Mouse (Mus musculus) forebrain, embryonic 14.5 days (tissue): ENCODE measurements around the gene Cyp1a1. TPM values are rescaled to one million over a fixed set of nuclear protein-coding genes. Genes with fewer than 3 reads are reported as not detected.

Experiments used
- ATAC-seq: fragments of 200-750 bp; cut with Nextera tagmentation; 2 replicates; pipeline ENCODE4 v1.8.0; 2017; ENCODE audit warnings: mild to moderate bottlenecking, moderate library complexity
- DNase-seq: peaks from one replicate; pipeline ENCODE4 v3.0.0-alpha.2; 2015; ENCODE audit warnings: low spot score
- H3K27ac ChIP-seq: fragments of 300-500 bp; sonication (generic); 2 replicates; pipeline ENCODE4 v1.5.1; 2014; ENCODE audit warnings: low read depth, mild to moderate bottlenecking, control low read depth, low read length, moderate library complexity
- H3K27me3 ChIP-seq: fragments of 300-500 bp; sonication (generic); replicated peaks from 2 replicates; pipeline ENCODE4 v1.6.1; 2014; ENCODE audit warnings: low read length, control low read depth, mixed read lengths; ENCODE audit not compliant: control insufficient read depth, insufficient read depth
- H3K36me3 ChIP-seq: fragments of 300-500 bp; sonication (generic); 2 replicates; pipeline ENCODE4 v1.6.1; 2014; ENCODE audit warnings: low read length, control low read depth; ENCODE audit not compliant: control insufficient read depth, insufficient read depth
- H3K4me1 ChIP-seq: fragments of 300-500 bp; sonication (generic); 2 replicates; pipeline ENCODE4 v1.6.1; 2014; ENCODE audit warnings: antibody characterized with exemption, low read length, control low read depth; ENCODE audit not compliant: control insufficient read depth, insufficient read depth
- H3K4me2 ChIP-seq: fragments of 300-500 bp; sonication (generic); 2 replicates; pipeline ENCODE4 v1.6.1; 2014; ENCODE audit warnings: mild to moderate bottlenecking, control low read depth, low read length
- H3K4me3 ChIP-seq: fragments of 300-500 bp; sonication (generic); 2 replicates; pipeline ENCODE4 v1.5.1; 2014; ENCODE audit warnings: low read depth, low read length, control low read depth
- H3K9ac ChIP-seq: fragments of 300-500 bp; sonication (generic); 2 replicates; pipeline ENCODE4 v1.6.1; 2014; ENCODE audit warnings: mild to moderate bottlenecking, low read length, control low read depth, moderate library complexity
- H3K9me3 ChIP-seq: fragments of 300-500 bp; sonication (generic); replicated peaks from 2 replicates; pipeline ENCODE4 v1.6.1; 2016; ENCODE audit warnings: low read length, control low read depth, mixed read lengths; ENCODE audit not compliant: control insufficient read depth
- WGBS: fragments of 180-500 bp; shearing (Covaris S2); extraction: QIAGEN DNeasy Blood & Tissue Kit; methylation state at CpG from one replicate; pipeline ENCODE4 v1.1.7; 2014; 5-methylcytosine and 5-hydroxymethylcytosine counted together
- polyA plus RNA-seq: library from polyadenylated mRNA; unstranded; fragments of >200 nt; fragmentation: Nextera tagmentation; extraction: Ambion mirVana; gene quantifications from 2 replicates; pipeline ENCODE4 v1.2.1, GENCODE M21; 2014

Cyp1a1 gene
- polyA plus RNA-seq, 1 experiment from 2014 or later, result not detected

DNA sequence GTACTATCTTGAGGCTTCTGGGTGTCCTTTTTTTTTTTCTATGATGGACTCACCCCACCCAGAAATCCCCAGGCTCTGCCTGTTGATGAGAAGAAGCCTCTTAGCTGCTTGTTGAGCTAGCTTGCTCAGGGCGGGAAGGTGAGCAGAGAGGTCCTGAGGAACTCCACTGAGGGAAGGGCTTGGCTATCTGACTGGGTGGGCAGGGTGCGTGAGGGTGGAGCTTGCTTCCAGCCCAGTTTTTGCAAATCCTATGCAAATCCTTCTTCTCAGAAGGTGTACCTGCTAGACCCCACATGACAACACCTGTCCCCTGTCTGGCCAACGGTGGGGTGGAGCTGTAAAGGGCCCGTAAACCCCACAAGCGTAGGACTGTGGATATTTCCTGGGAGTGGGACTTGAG, 34.4 kb upstream of the Cyp1a1 start, which contains the start of gene Csk:
Gene Csk (minus strand): TSS at position 349 of the 400 bp plus-strand sequence.
- no peak for DNase-seq
- H3K4me1 ChIP-seq, result peaks cover 4% of the 10 kb centered on the region; the same call in 1 of the 2 replicates
- 46% methylated on average over 5 of the region's 5 CpGs for WGBS
- H3K27me3 ChIP-seq, result no peaks in the 10 kb centered on the region
- no peaks in the 10 kb centered on the region for H3K9me3 ChIP-seq
- H3K4me2 ChIP-seq, result no peak within 1 kb of the TSS
- H3K4me3 ChIP-seq, result no peak within 1 kb of the TSS
- no peak within 1 kb of the TSS for H3K27ac ChIP-seq
- no peak within 1 kb of the TSS for H3K9ac ChIP-seq
- H3K36me3 ChIP-seq, result no peaks in the 10 kb centered on the region
- ATAC-seq, result no peak

DNA sequence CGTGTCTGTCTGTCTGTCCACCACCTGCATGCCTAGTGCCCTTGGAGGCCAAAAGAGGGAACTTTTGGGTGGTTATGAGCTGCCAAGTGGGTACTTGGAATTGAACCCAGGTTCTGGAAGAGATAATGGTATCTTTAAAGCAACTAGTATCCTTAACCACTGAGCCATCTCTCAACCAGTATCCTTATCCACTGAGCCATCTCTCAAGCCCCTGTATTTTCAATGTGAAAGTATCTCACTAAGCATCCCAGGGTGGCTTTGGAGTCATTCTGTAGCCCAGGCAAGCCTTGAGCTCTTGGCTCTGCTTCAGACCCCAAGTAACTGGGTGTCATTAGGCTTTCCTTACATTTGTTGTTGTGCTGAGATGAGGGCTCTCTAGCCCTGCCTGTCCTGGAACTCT, 32.8 kb upstream of the Cyp1a1 start:
- Histone ChIP-seq H3K4me1 (peaks cover 4% of the 10 kb centered on the region; the same call in 1 of the 2 replicates), H3K36me3 (no peaks in the 10 kb centered on the region), H3K27ac (no peak overlapping the region), H3K9me3 (no peaks in the 10 kb centered on the region), H3K4me2 (no peak overlapping the region), H3K4me3 (no peak overlapping the region), H3K27me3 (no peaks in the 10 kb centered on the region), H3K9ac (no peak overlapping the region)
- no peak for ATAC-seq
- WGBS, result 97% methylated on average over 1 of the region's 1 CpGs
- no peak for DNase-seq

DNA sequence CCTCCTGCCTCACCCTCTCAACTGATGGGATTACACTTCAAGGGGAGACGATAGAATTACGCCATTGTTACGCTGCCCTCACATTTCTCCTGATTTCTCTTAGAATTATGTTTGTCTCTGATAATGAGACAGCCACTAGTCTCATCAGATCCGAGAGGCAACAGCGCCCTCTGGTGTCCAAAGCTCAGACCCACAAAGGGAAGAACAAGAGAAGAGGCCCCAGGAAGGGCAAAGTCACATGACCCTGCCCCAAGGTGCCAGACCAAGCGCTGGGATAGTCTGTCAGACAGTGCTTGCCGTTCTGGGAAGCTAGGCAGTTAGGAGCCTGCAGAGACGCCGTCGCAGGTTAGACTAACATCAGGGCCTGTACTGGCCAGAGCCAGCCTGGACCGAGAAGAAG, 32.0 kb upstream of the Cyp1a1 start:
- peaks cover 4% of the 10 kb centered on the region; the same call in 1 of the 2 replicates for H3K4me1 ChIP-seq
- H3K4me3 ChIP-seq, result no peak overlapping the region
- no peaks in the 10 kb centered on the region for H3K27me3 ChIP-seq
- 2% methylated on average over 11 of the region's 11 CpGs for WGBS
- H3K4me2 ChIP-seq, result 0 out of 2 replicates have a peak overlapping the region, but pooled peaks have one; percentile 18
- peak; percentile 97 for DNase-seq
- H3K36me3 ChIP-seq, result no peaks in the 10 kb centered on the region
- peak; percentile 84 for ATAC-seq
- H3K27ac ChIP-seq, result no peak overlapping the region
- H3K9ac ChIP-seq, result no peak overlapping the region
- no peaks in the 10 kb centered on the region for H3K9me3 ChIP-seq

DNA sequence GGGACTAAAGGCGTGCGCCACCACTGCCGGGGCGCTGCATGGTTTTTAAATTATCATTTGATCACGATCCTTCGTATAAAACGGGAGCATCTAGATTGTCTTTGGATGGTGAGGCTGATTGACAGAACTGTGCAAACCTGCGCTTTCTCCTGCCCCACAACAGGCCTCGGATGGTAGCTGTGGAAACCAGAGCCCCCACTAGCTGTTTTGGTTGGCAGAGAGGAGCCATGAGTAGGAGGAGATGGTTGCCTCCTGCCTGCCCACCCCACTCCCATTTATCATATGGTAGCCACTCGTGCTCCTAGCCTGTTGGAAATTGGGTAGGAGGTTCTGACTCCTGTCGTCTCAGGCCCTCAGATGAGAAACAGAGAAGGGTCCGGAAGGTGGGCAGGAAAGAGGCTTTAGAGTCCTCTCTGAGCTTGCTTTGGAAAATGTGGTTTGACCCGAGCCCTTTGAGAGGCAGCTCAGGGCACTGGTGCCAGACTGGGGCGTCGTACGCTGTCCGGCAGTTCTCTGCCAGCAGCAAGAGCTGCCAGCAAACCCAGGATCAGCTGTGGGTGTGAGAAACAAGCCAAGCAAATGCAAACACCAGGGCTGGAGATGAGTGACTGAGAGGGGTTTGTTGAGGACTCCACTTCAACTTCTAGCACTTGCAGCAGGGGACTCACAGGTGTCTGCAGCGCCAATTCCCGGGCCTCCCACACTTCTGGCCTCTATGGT, 30.9 kb upstream of the Cyp1a1 start:
- DNase-seq (no peak), ATAC-seq (no peak)
- H3K27ac ChIP-seq, result no peak overlapping the region
- no peaks in the 10 kb centered on the region for H3K9me3 ChIP-seq
- H3K4me3 ChIP-seq, result no peak overlapping the region
- no peak overlapping the region for H3K4me2 ChIP-seq
- H3K4me1 ChIP-seq, result peaks cover 4% of the 10 kb centered on the region; the same call in 1 of the 2 replicates
- WGBS, result 86% methylated on average over 19 of the region's 19 CpGs
- no peak overlapping the region; the same call in 1 of the 2 replicates for H3K9ac ChIP-seq
- no peaks in the 10 kb centered on the region for H3K36me3 ChIP-seq
- no peaks in the 10 kb centered on the region for H3K27me3 ChIP-seq

DNA sequence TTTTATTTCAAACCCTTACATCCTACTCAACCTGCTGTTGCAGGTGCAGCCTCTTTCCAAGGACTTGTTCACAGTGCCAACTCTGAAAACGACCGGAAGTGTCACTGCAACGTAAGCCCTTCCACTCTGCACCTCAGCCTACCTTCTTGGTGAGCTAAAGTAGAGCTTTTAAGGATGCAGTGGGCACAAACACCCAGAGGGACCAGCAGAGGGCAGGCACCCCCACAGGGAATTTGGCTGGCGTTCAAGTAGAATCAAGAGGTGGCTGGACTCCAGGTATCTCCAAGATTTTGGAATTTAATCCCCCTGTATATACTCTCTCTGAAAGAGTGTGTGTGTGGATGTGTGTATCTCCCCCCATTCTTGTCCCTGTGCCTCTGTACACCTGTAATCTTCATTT, 29.9 kb upstream of the Cyp1a1 start:
- Histone ChIP-seq H3K27ac (no peak overlapping the region), H3K9ac (no peak overlapping the region), H3K4me1 (peaks cover 4% of the 10 kb centered on the region; the same call in 1 of the 2 replicates), H3K27me3 (no peaks in the 10 kb centered on the region), H3K36me3 (no peaks in the 10 kb centered on the region), H3K4me2 (no peak overlapping the region), H3K4me3 (no peak overlapping the region), H3K9me3 (no peaks in the 10 kb centered on the region)
- DNase-seq, result no peak
- 60% methylated on average over 4 of the region's 4 CpGs for WGBS
- no peak for ATAC-seq

DNA sequence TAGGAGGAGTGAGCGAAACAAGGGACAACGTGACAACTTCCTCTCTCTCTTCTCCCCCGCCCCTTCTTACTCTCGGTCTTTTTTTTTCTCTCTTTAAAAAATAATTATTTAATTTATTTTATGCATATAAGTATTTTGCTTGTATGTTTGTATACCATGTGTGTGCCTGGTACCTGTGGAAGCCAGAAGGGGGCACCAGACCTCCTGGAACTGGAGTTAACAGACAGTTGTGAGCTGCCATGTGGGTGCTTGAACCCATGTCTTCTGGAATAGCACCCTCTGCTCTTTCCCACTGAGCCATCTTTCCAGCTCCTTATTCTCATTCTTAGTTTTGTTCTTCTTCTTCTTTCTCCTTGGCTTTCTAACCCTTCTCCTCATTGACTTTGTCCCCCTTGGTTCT, 28.8 kb upstream of the Cyp1a1 start:
- Histone ChIP-seq H3K4me1 (no peaks in the 10 kb centered on the region), H3K27me3 (no peaks in the 10 kb centered on the region), H3K27ac (no peak overlapping the region), H3K9ac (no peak overlapping the region), H3K9me3 (no peaks in the 10 kb centered on the region), H3K36me3 (no peaks in the 10 kb centered on the region), H3K4me3 (no peak overlapping the region), H3K4me2 (no peak overlapping the region)
- ATAC-seq (no peak), DNase-seq (no peak)
- 88% methylated on average over 4 of the region's 4 CpGs for WGBS

DNA sequence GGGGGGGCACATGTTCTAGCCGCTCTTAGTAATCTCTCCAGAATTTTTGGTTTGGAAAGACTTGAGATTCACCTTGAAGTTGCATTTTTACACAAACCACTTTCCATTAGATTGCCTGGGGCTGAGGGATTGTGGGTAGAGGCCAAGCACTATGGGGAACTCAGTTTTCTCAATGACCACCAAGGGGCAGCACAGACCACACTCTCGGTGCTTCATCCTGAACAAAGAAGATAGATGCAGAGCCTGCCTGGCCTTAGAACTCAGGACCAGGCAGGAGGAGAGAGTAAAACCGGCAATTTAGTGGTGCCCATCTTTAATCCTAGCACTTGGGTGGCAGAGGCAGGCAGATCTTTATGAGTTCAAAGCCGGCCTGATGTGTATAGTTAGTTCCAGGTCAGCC, 28.0 kb upstream of the Cyp1a1 start:
- 26% methylated on average over 4 of the region's 4 CpGs for WGBS
- Histone ChIP-seq H3K4me3 (no peak overlapping the region), H3K36me3 (no peaks in the 10 kb centered on the region), H3K4me2 (no peak overlapping the region), H3K9ac (no peak overlapping the region), H3K9me3 (no peaks in the 10 kb centered on the region), H3K4me1 (no peaks in the 10 kb centered on the region), H3K27ac (no peak overlapping the region), H3K27me3 (no peaks in the 10 kb centered on the region)
- peak; percentile 63; the same call in 1 of the 2 replicates for ATAC-seq
- DNase-seq, result peak; percentile 82

DNA sequence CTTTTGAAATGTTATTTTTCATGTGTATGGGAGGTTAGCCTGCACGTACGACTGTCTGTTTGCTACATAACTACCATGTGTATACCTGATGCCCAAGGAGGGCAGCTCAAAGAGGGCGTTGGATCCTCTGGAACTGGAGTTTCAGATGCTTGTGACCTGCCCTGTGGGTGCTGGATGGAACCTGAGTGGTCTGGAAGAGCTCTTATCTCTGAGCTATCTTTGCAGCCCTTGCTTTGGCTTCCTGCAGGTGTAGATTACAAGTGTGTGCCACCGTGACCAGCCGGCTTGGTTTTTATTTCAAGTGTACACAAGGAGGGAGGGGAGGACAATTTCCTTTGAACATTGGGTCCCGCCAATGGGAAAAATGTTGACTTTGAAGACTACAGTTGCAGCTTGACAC, 27.2 kb upstream of the Cyp1a1 start:
- Histone ChIP-seq H3K4me3 (no peak overlapping the region), H3K36me3 (no peaks in the 10 kb centered on the region), H3K4me2 (no peak overlapping the region), H3K27me3 (no peaks in the 10 kb centered on the region), H3K9ac (no peak overlapping the region), H3K27ac (no peak overlapping the region), H3K4me1 (no peaks in the 10 kb centered on the region), H3K9me3 (no peaks in the 10 kb centered on the region)
- DNase-seq (no peak), ATAC-seq (no peak)
- WGBS, result 87% methylated on average over 6 of the region's 6 CpGs

DNA sequence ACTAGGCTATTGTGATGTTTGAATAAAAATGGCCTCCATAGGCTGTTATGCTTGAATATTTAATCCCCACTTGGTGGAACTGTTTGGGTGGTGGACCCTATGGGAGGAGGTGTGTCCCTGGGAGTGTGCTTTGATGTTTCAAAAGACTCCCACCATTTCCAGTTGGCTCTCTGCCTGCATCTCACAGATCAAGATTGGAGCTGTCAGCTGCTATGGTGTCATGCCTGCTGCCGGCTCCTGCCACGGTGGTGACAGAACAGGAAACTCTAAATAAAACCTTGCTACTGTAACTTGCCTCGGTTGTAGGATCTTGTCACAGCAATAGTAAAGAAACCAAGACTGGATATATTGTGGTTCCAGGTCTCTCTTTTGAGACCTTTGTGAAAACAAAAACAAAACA, 26.2 kb upstream of the Cyp1a1 start:
- Histone ChIP-seq H3K4me2 (no peak overlapping the region), H3K9me3 (no peaks in the 10 kb centered on the region), H3K36me3 (no peaks in the 10 kb centered on the region), H3K4me3 (no peak overlapping the region), H3K27ac (no peak overlapping the region), H3K9ac (no peak overlapping the region), H3K27me3 (no peaks in the 10 kb centered on the region), H3K4me1 (no peaks in the 10 kb centered on the region)
- 43% methylated on average over 3 of the region's 3 CpGs for WGBS
- 0 out of 2 replicates have a peak, but pooled peaks have one; percentile 44 for ATAC-seq
- peak; percentile 59 for DNase-seq
